Mouse (Mus musculus) lung, postnatal 0 days (tissue): Measurements from ENCODE around the gene Hist1h3d.

Experiments used
- CTCF ChIP-seq: IDR thresholded peaks from 2 replicates; pipeline ENCODE4 v1.5.1; 2016; ENCODE audit warnings: antibody characterized with exemption, mild to moderate bottlenecking
- EP300 ChIP-seq: IDR thresholded peaks from 2 replicates; pipeline ENCODE4 v1.6.1; 2016; ENCODE audit warnings: antibody characterized with exemption, mild to moderate bottlenecking, control low read depth

DNA sequence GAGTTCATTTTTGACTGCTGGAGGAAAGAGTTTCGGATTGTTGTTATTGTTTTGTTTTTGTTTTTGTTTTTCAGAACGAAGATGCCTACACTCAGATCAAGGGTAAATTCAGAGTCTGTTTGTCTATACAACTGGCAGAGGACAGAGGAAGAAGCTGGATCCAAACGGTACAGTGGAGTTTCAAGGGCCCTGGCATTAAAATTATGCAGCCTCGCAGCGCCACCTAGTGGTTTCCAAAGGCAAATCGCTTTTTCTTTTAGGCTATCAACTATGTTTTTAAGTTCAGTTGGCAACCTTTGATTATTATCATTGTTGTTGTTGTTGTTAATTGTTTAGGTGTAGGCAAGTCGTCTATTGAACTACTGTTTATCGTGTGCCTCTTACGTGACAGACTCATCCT lies 22.4 kb downstream of the Hist1h3d start:
- TF ChIP-seq CTCF (peak; percentile 85), EP300 (peak; percentile 67; the same call in 1 of the 2 replicates)
